ENCODE assay signal across 18 mouse cellular contexts in the genomic region with DNA sequence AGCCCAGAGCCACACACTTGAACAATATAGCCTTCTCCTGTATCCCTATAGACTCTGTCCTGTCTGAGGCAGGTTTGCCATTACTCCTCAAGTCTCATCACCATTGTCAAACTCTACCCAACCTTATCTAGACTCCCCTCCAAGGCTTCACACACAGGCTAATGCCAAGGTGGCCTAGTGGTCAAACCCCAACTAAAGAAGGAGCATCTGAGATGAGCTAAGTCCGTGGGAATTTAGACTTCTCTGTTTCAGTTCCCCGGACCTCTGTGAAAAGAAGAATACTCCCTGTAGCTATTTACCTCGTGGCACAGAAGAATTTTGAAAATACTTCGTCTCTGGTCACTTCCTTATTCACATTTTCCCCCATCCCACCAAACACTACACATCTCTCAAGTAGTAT.
"Had no signal": no experiment of that assay in that cellular context is flagged by ENCODE, and none has a peak within 500 bp of the region (broad histone marks: within the 10 kb centered on the region; RNA-seq: fewer than 3 reads in every experiment).

No protein-coding gene starts in this region.

- H3K36me3 ChIP-seq: kidney, embryonic 15.5 days; limb, embryonic 15.5 days; liver, embryonic 15.5 days; midbrain, embryonic 15.5 days; neural tube, embryonic 13.5 days; stomach, embryonic 15.5 days had no signal

- H3K27ac ChIP-seq: kidney, embryonic 15.5 days; limb, embryonic 15.5 days; liver, embryonic 15.5 days; midbrain, embryonic 15.5 days; neural tube, embryonic 13.5 days; stomach, embryonic 15.5 days had no signal

- H3K4me1 ChIP-seq: midbrain, embryonic 15.5 days; neural tube, embryonic 13.5 days had no signal

- H3K4me3 ChIP-seq: kidney, embryonic 15.5 days; limb, embryonic 15.5 days; liver, embryonic 15.5 days; megakaryocyte, embryonic 14.5 days; midbrain, embryonic 15.5 days; neural tube, embryonic 13.5 days; stomach, embryonic 15.5 days had no signal

- ATAC-seq: midbrain, embryonic 15.5 days had no signal

- H3K9me3 ChIP-seq: kidney, embryonic 15.5 days; limb, embryonic 15.5 days; liver, embryonic 15.5 days; megakaryocyte, embryonic 14.5 days; midbrain, embryonic 15.5 days; neural tube, embryonic 13.5 days; stomach, embryonic 15.5 days had no signal

- H3K27me3 ChIP-seq: kidney, embryonic 15.5 days; limb, embryonic 15.5 days; liver, embryonic 15.5 days; megakaryocyte, embryonic 14.5 days; midbrain, embryonic 15.5 days; neural tube, embryonic 13.5 days; stomach, embryonic 15.5 days had no signal

- H3K9ac ChIP-seq: kidney, embryonic 15.5 days; limb, embryonic 15.5 days; liver, embryonic 15.5 days; lung, embryonic 14.5 days; midbrain, embryonic 15.5 days; neural tube, embryonic 13.5 days; stomach, embryonic 15.5 days had no signal

- H3K4me2 ChIP-seq: kidney, embryonic 15.5 days; limb, embryonic 15.5 days; liver, embryonic 15.5 days; lung, embryonic 14.5 days; midbrain, embryonic 11.5 days; midbrain, embryonic 15.5 days; neural tube, embryonic 13.5 days; stomach, embryonic 15.5 days had no signal

- DNase-seq: kidney, adult 18-20 months; kidney, postnatal 14 days; layer of hippocampus, postnatal 36 days; lung, embryonic 14.5 days; lung, postnatal 14 days; retina, postnatal 1 day; right cerebral cortex, postnatal 4 days; spleen, adult 18-20 months; thymus, adult 2 months; thymus, postnatal 25 days had no signal
